Mouse (Mus musculus): ENCODE measurements around the gene Ccdc57. TPM values are rescaled to one million over a fixed set of nuclear protein-coding genes. Genes with fewer than 3 reads are reported as not detected.

The Ccdc57 gene
- total and polyA plus RNA-seq, 3 experiments, result 2.5 to 4.2 (median 2.8) TPM

DNA sequence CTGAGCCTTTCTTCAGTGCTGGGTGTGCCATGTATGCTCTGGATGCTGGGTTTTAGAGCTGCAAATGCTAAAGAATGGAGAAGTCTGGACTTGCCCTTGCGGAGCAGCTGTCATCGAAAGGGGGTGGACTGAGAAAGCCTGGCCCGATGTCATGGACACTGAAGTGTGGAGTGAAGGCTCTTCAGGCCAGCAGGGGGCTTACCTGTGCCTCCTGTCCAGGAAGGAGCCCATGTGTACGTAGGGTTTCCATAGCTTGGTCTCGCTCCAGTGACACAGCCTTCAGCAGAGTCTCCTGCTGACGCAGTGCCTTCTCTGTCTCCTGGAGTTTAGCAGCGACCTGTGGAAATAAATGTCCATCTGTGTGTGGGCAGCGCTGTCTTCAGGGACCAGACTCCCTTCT, 38.3 kb downstream of the Ccdc57 start:
- peaks cover 54% of the 10 kb centered on the region for H3K36me3 ChIP-seq (replicated peaks)

DNA sequence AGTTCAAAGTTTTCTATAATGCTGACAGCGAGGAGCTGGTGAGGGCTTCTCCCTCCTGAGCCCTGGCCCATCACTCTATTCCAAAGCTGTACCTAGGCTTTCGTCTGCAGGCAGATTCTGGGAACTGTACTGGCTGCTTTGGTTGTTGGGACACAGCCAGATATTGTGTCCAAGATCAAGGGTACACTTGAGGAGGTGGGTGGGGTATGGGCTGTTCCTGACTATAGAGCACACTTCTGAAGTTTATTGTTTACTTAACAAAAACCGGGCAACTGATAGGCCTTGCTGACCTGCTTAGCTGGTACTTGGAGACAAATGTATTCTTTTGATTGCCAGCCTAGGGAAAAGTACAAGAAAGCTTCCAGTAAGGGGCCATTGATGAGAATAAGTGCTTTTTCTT, 43.5 kb downstream of the Ccdc57 start:
- Histone ChIP-seq H3K36me3 (replicated peaks) (peaks cover 40% of the 10 kb centered on the region), H3K4me1 (ENCODE audit: insufficient read depth, low read depth, low read length) (no peaks in the 10 kb centered on the region), H3K4me3 (ENCODE audit: low read depth, low read length) (no peak overlapping the region), H3K27me3 (ENCODE audit: insufficient read depth, low read length) (no peaks in the 10 kb centered on the region), H3K9me3 (replicated peaks) (peaks cover 7% of the 10 kb centered on the region)
- TF ChIP-seq GATA1 (IDR thresholded peaks at IDR 0.05; ENCODE audit: borderline replicate concordance, low read length) (no peak), GATA2 (IDR thresholded peaks at IDR 0.05; ENCODE audit: borderline replicate concordance, low read depth, low read length) (no peak), TAL1 (conservative IDR thresholded peaks at IDR 0.05; ENCODE audit: low read depth, low read length) (no peak), POLR2AphosphoS5 (IDR thresholded peaks at IDR 0.05; ENCODE audit: insufficient replicate concordance, low read depth, low read length) (no peak), CTCF (IDR thresholded peaks at IDR 0.05; ENCODE audit: low read depth, low read length) (no peak)
- ATAC-seq (ENCODE audit: extremely low read depth, insufficient number of reproducible peaks, low FRiP score, poor library complexity, severe bottlenecking) (no peak), DNase-seq (ENCODE audit: low spot score) (no peak)

More for the DNA sequence above, 38.3 kb downstream of the Ccdc57 start:
- DNase-seq (ENCODE audit: low spot score) (no peak), ATAC-seq (ENCODE audit: extremely low read depth, insufficient number of reproducible peaks, low FRiP score, poor library complexity, severe bottlenecking) (no peak)
- TF ChIP-seq GATA1 (IDR thresholded peaks at IDR 0.05; ENCODE audit: borderline replicate concordance, low read length) (no peak), TAL1 (conservative IDR thresholded peaks at IDR 0.05; ENCODE audit: low read depth, low read length) (no peak), GATA2 (IDR thresholded peaks at IDR 0.05; ENCODE audit: borderline replicate concordance, low read depth, low read length) (no peak), CTCF (IDR thresholded peaks at IDR 0.05; ENCODE audit: low read depth, low read length) (no peak), POLR2AphosphoS5 (IDR thresholded peaks at IDR 0.05; ENCODE audit: insufficient replicate concordance, low read depth, low read length) (no peak)
- H3K9me3 ChIP-seq (replicated peaks), result no peaks in the 10 kb centered on the region
- H3K4me3 ChIP-seq (ENCODE audit: low read depth, low read length), result no peak overlapping the region
- H3K27me3 ChIP-seq (ENCODE audit: insufficient read depth, low read length), result no peaks in the 10 kb centered on the region; the same call in 1 of the 2 replicates
- H3K4me1 ChIP-seq (ENCODE audit: insufficient read depth, low read depth, low read length), result no peaks in the 10 kb centered on the region

DNA sequence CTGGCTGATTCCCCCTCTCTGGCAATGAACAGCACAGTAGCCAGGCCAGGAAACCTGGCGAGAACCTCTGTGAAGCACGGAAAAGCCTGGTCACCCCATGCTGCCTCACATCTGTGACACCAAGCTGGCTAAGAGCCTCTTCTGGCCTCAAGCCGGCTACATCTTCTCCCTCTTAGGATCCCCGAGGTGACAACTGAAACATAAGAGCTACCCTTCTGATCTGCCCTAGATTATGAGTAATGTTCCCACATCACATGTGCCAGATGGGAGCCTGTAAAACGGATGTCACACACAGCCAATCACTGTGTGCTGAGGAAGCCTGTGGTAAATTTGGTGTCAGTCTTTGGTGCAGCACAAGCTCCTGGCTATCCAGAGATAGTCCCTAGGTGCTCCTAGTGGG, 44.0 kb downstream of the Ccdc57 start:
- Histone ChIP-seq H3K9me3 (replicated peaks) (peaks cover 7% of the 10 kb centered on the region), H3K4me1 (ENCODE audit: insufficient read depth, low read depth, low read length) (no peaks in the 10 kb centered on the region), H3K36me3 (replicated peaks) (peaks cover 40% of the 10 kb centered on the region), H3K4me3 (ENCODE audit: low read depth, low read length) (no peak overlapping the region), H3K27me3 (ENCODE audit: insufficient read depth, low read length) (no peaks in the 10 kb centered on the region)
- ATAC-seq (ENCODE audit: extremely low read depth, insufficient number of reproducible peaks, low FRiP score, poor library complexity, severe bottlenecking), result no peak
- DNase-seq (ENCODE audit: low spot score), result no peak
- no peak for TF ChIP-seq GATA1 (IDR thresholded peaks at IDR 0.05; ENCODE audit: borderline replicate concordance, low read length)

DNA sequence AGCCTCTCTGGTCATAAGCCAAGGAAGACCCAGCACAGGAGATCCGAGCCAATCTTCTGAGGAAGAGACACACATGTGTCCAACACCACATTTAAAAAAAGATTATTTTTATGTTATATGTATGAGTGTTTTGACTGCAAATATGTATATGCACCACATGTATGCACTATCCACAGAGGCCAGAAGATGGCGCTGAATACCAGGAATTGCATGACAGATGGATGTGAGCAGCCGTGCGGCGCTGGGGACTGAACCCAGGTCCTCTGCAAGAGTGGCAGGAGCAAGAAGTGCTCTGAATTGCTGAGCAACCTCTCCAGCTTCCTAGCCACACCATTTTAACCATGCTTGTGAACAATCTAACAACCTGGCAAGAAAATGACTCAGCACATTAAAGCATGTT, 45.2 kb downstream of the Ccdc57 start:
- H3K27me3 ChIP-seq (ENCODE audit: insufficient read depth, low read length), result no peaks in the 10 kb centered on the region
- peaks cover 7% of the 10 kb centered on the region for H3K9me3 ChIP-seq (replicated peaks)
- H3K4me1 ChIP-seq (ENCODE audit: insufficient read depth, low read depth, low read length), result no peaks in the 10 kb centered on the region
- ATAC-seq (ENCODE audit: extremely low read depth, insufficient number of reproducible peaks, low FRiP score, poor library complexity, severe bottlenecking), result no peak
- H3K4me3 ChIP-seq (ENCODE audit: low read depth, low read length), result no peak overlapping the region
- peaks cover 34% of the 10 kb centered on the region for H3K36me3 ChIP-seq (replicated peaks)
- DNase-seq (ENCODE audit: low spot score), result no peak
- no peak for TF ChIP-seq TAL1 (conservative IDR thresholded peaks at IDR 0.05; ENCODE audit: low read depth, low read length)
- TF ChIP-seq POLR2AphosphoS5 (IDR thresholded peaks at IDR 0.05; ENCODE audit: insufficient replicate concordance, low read depth, low read length), result no peak
- no peak for TF ChIP-seq GATA2 (IDR thresholded peaks at IDR 0.05; ENCODE audit: borderline replicate concordance, low read depth, low read length)
- TF ChIP-seq CTCF (IDR thresholded peaks at IDR 0.05; ENCODE audit: low read depth, low read length), result no peak
- TF ChIP-seq GATA1 (IDR thresholded peaks at IDR 0.05; ENCODE audit: borderline replicate concordance, low read length), result no peak

DNA sequence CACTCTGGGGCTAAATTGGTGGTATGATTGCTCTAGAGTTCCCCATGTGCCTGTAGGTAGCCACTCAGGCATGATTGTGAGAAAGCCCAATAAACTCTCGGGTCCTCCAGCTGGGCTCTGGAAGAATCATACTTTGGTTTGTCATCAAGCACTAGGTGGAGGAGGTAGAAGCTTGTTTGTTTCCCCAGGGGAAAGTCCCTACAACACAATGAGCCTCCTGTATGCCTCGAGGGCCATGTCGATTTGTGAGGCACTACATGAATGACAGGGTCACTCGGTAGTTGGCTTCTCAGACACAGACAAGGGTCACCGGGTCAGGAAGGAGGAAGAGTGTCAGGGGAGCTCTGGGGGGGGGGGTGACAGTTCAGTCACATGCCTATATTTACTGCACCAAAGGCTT, 46.2 kb downstream of the Ccdc57 start:
- TF ChIP-seq GATA1 (IDR thresholded peaks at IDR 0.05; ENCODE audit: borderline replicate concordance, low read length) (no peak), POLR2AphosphoS5 (IDR thresholded peaks at IDR 0.05; ENCODE audit: insufficient replicate concordance, low read depth, low read length) (no peak), CTCF (IDR thresholded peaks at IDR 0.05; ENCODE audit: low read depth, low read length) (no peak), TAL1 (conservative IDR thresholded peaks at IDR 0.05; ENCODE audit: low read depth, low read length) (no peak), GATA2 (IDR thresholded peaks at IDR 0.05; ENCODE audit: borderline replicate concordance, low read depth, low read length) (no peak)
- Histone ChIP-seq H3K4me3 (ENCODE audit: low read depth, low read length) (no peak overlapping the region), H3K9me3 (replicated peaks) (peaks cover 7% of the 10 kb centered on the region), H3K36me3 (replicated peaks) (peaks cover 33% of the 10 kb centered on the region), H3K27me3 (ENCODE audit: insufficient read depth, low read length) (no peaks in the 10 kb centered on the region), H3K4me1 (ENCODE audit: insufficient read depth, low read depth, low read length) (no peaks in the 10 kb centered on the region)
- DNase-seq (ENCODE audit: low spot score), result no peak
- no peak for ATAC-seq (ENCODE audit: extremely low read depth, insufficient number of reproducible peaks, low FRiP score, poor library complexity, severe bottlenecking)

DNA sequence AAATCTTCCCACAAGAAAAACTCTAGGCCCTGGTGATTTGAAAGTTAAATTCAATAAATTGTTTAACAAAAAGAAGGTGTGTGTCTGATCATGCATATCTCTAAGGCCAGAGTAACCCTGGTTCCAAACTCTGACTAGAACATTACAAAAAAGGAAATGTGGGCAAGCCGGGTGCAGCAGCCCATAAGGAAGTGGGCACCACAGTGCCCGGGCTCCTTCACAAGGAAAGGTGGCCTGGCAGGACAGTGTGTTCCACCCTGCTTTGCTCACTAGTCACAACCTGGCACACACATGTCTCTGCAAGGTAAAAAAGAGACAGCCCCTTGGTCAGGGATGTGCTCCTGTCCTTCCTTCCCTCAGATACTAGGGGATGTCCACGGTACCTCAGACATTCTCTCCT, 49.1 kb downstream of the Ccdc57 start:
- H3K36me3 ChIP-seq (replicated peaks), result peaks cover 42% of the 10 kb centered on the region
- H3K27me3 ChIP-seq (ENCODE audit: insufficient read depth, low read length), result peaks cover 2% of the 10 kb centered on the region; the same call in 1 of the 2 replicates
- no peak overlapping the region for H3K4me3 ChIP-seq (ENCODE audit: low read depth, low read length)
- no peak for DNase-seq (ENCODE audit: low spot score)
- TF ChIP-seq GATA1 (IDR thresholded peaks at IDR 0.05; ENCODE audit: borderline replicate concordance, low read length) (no peak), POLR2AphosphoS5 (IDR thresholded peaks at IDR 0.05; ENCODE audit: insufficient replicate concordance, low read depth, low read length) (no peak), TAL1 (conservative IDR thresholded peaks at IDR 0.05; ENCODE audit: low read depth, low read length) (no peak), GATA2 (IDR thresholded peaks at IDR 0.05; ENCODE audit: borderline replicate concordance, low read depth, low read length) (no peak), CTCF (IDR thresholded peaks at IDR 0.05; ENCODE audit: low read depth, low read length) (no peak)
- no peak for ATAC-seq (ENCODE audit: extremely low read depth, insufficient number of reproducible peaks, low FRiP score, poor library complexity, severe bottlenecking)
- H3K4me1 ChIP-seq (ENCODE audit: insufficient read depth, low read depth, low read length), result no peaks in the 10 kb centered on the region
- peaks cover 7% of the 10 kb centered on the region for H3K9me3 ChIP-seq (replicated peaks)

DNA sequence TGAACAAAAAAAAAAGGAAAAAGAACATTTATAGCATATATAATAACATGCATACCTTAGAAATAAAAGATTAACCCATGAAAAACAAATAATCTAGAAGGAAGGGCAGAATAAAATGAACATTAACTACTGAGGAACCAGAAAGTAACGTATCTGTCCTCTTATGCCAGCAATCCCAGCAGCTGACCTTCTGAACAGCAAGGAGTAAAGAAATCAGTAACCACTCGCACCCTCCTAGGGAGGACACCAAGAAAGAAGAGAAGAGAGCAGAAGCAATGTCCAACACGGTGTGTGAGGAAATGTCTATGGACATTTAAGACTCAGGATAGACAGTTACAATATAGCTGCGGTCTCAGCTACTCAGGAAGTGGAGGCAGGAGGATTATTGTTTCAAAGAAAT, 49.7 kb downstream of the Ccdc57 start:
- no peak for DNase-seq (ENCODE audit: low spot score)
- H3K4me3 ChIP-seq (ENCODE audit: low read depth, low read length), result no peak overlapping the region
- peaks cover 2% of the 10 kb centered on the region; the same call in 1 of the 2 replicates for H3K27me3 ChIP-seq (ENCODE audit: insufficient read depth, low read length)
- H3K4me1 ChIP-seq (ENCODE audit: insufficient read depth, low read depth, low read length), result no peaks in the 10 kb centered on the region
- peaks cover 5% of the 10 kb centered on the region for H3K9me3 ChIP-seq (replicated peaks)
- no peak for ATAC-seq (ENCODE audit: extremely low read depth, insufficient number of reproducible peaks, low FRiP score, poor library complexity, severe bottlenecking)
- no peak for TF ChIP-seq POLR2AphosphoS5 (IDR thresholded peaks at IDR 0.05; ENCODE audit: insufficient replicate concordance, low read depth, low read length)
- TF ChIP-seq GATA1 (IDR thresholded peaks at IDR 0.05; ENCODE audit: borderline replicate concordance, low read length), result no peak
- TF ChIP-seq CTCF (IDR thresholded peaks at IDR 0.05; ENCODE audit: low read depth, low read length), result no peak
- TF ChIP-seq GATA2 (IDR thresholded peaks at IDR 0.05; ENCODE audit: borderline replicate concordance, low read depth, low read length), result no peak
- TF ChIP-seq TAL1 (conservative IDR thresholded peaks at IDR 0.05; ENCODE audit: low read depth, low read length), result no peak
- peaks cover 48% of the 10 kb centered on the region for H3K36me3 ChIP-seq (replicated peaks)
